Mouse (Mus musculus): ENCODE results near the gene Pcdh19.

The Pcdh19 gene

DNA sequence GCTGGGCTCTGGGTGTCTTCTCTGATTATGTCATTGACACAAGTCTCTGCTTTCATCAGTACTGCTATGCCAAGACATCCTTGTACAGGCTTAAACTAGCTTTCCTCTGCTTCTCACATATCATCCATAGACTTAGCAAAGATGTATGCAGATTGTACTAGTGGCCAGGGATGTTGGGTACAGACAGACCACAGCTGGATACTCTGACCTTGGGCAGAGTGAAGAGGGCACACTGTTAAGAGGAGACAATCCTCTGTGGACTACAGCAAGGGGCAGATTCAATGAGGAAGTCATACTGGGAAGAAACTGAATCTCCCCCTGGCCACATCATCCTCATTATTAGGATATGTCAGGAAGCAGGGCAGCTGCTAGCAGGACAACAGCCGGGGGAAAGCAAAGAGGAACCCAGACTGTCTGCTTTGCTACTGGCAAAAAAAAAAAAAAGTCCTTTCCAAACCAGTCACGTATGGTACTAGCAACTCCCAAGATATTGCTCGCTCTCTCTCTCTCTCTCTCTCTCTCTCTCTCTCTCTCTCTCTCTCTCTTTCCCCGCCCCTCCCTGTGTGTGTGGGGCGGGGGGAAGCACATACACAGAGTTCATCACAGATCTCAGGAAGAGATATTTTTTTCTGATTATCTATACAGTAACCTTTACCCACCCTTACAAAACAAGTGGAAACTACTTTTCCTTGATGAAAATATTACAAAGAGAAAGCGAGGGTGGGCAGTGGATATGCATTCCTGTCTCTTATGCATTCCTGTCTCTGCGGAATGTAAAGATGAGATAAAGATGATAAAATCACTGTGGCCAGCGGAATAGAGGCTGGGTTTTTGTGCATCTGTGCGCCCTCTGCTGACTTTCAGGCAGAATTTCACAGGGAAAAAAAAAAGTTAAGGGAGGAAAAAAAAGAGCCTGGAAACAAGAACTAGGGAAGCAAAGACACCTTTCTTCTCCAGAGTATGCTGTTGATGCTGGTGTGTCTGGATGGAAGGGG, 31.2 kb downstream of the Pcdh19 start:
- DNase-seq (ENCODE audit: low read depth): no peak

DNA sequence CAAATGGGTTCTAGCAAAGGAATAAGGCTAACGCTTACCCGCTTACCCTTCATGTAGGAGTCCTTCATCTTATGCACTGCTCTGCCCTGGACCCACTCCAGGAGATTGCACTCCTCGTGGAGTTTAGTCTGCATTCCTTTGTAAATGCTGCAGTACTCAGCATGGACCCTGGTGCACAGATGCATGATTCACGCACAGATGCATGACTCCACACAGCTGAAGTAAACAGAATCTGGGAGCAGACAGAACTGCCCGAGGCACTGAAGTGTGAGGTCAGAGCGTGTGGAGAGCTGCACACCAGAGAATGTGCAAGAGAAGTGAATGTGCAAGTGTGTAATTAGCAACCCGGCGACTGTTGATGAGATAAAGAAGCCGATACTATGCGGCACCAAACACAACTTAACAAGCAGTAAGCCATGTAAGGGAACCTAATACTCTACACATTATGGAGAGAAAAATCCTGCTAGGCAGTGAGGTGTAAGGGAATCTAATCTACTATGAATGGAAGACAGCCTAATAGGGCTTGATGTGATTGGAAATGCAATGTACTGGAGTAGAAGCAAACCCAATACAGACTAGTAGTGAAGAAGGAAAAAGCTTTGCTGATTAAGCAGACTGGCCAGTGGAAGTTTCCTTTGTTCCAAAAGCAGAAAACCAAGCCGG, 32.8 kb downstream of the Pcdh19 start:
- no peak for DNase-seq (ENCODE audit: low read depth)

DNA sequence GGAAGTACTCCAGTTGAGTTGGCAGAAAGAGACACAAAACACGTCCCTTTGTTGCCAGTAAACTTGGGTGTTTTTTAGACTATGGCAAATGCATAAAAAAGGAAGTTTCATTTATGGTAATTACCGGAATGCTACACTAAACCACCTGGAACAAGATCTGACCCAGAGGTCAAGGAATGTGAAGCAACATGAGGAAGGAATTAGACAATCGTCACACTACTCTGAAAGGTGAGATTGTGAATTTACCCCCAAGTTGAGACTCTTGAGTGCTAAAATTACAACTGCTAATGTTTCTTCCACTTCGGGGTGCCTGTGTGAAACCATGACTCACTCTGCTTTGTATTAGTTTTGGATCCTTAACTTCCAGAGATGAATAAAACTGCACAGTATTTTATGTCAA, 33.6 kb downstream of the Pcdh19 start:
- no peak for DNase-seq (ENCODE audit: low read depth)

DNA sequence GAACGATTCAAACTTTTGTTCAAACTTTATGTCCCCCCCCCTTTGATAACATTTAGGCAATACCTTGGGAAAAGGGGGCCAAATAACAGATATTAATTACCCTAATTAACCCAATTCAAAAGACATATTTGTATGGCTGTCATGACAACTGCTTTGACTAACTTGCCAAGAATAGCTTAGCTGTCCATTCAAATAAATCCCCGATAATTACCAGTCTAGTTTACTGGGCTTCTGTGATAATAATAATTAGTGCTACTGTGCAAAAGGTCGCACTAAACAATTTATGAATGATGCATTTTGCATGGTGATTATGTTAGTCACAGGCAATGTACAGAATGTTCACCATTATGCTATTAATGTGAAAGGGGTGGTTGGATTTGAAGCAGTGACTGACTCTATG, 35.7 kb downstream of the Pcdh19 start:
- DNase-seq (ENCODE audit: low read depth): no peak

DNA sequence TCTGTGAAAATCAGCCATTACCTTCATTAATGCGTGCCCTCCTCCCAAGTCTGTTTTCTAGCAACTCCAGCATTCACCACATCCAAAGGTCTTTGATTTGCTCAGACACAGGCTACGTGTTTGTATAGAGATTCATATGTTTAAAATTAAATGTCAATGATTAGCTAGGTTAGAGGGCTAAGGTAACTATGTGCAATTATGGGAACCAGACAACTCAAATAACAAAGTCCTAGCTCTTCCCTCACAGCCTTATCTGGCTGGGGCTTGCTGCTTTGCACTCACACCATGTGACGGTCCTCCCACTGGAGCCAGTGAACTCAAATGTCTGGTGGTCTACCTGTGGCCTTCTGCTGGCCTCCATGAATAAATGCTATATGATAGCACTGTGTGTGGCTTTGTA, 38.4 kb downstream of the Pcdh19 start:
- no peak for DNase-seq (ENCODE audit: low read depth)

DNA sequence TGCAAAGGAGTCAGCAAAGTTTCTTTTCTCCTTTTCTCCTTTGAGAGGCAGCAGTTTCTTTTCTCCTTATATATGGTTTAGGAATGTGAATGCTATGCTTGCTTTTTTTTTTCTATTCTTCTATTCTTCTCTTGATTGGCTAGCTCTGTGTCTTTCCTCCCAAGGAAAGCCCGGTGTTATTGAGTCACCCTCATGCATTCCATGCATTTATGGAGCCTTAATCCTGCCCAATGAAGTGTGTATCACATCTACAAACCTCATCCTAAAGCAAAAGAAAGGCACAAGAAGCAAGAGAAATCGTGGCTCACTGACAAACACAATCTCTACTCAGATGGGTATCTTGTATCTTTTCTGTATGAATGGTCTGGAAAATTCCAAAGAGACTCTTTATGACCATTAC, 41.0 kb downstream of the Pcdh19 start:
- DNase-seq (ENCODE audit: low read depth): no peak

DNA sequence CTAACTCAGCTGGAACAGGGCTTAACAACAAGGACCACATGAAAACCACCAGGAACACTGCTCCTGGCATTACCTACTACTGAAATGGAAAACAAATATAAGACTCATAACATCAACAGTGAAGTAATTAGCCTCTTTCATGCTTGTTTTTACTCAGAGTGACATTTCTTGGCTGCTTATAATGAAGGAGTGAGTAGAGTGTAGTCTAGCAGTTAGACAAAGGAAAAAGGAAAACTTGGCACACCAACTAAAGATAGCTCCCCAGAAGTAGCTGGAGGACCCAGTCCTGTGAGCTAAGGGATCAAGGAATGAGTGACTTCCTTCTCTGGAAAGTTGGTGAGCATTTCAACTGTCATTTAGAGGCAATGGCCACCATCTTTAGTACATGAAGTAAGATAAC, 49.3 kb downstream of the Pcdh19 start:
- no peak for DNase-seq (ENCODE audit: low read depth)

DNA sequence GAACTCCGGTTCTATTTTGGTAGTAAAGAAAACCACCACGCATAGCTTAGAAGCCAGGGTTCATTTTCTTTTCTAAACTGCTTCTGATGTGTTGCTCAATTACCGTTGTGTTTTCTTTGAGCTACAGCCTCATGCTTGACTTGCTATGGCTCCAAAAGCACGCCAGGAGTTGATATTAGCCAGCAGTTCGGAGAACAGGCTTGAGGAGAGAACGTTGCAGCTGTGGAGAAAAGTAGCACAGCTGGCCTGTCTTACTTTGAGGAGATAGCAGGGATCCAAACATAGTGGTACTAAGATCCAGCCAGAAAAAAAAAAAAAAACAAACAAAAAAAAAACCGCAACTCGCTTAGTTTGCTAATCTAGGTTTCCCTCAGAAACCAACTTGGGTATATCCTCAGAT, 59.2 kb downstream of the Pcdh19 start:
- DNase-seq (ENCODE audit: low read depth): no peak

DNA sequence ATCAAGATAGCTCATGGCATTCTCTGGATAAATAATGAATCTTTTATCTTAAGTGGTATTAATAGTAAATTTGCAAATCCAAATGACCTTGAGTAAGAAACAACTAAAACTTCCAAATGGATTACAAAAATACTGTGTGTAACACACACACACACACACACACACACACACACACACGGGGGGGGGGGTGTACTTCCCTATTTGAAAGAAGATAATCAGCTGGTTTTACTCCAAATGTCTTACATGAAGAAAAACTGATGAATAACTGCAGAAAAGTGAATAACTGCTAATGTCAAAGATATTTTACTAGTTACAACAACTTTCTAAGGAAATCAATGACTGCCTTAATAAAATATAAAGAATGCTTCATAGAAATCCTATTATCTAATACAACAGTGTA, 70.6 kb downstream of the Pcdh19 start:
- DNase-seq (ENCODE audit: low read depth): no peak

DNA sequence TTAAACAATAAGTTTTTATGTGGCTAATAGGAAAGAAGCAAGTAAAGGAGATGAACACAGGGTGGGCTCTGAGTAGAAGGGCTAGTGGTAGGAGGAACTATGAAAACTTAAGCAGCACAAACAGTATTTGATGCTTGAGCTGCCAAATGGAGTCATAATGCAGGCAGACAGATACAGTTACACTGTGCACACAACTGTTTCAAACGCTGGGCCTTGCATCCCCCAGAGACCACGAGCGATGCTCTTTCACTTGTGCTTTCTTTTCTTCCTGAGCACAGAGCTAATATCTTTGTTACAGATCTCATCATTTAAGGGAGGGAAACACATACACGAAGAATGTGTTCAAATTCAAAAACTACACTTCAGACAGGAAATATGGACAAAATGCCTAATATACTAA, 83.0 kb downstream of the Pcdh19 start:
- DNase-seq (ENCODE audit: low read depth): no peak

DNA sequence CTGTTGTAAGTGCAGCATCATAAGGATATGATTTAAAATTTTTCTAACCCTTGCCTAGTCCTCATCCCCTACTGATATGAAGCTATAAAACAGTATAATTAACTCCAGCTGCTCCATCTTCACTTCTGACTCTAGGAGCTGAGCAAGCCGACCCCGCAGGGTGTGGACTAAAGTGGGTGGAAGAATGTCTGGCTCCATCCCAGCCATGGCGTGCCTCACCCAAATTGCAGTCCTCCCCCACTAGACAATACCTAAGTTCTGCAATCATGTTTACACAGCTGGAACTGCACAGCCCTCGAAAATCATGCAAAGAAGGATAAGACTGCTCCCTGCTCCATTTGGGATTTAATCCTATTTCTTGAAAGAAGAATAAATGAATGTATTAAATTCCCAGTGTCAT, 84.5 kb downstream of the Pcdh19 start:
- no peak for DNase-seq (ENCODE audit: low read depth)

DNA sequence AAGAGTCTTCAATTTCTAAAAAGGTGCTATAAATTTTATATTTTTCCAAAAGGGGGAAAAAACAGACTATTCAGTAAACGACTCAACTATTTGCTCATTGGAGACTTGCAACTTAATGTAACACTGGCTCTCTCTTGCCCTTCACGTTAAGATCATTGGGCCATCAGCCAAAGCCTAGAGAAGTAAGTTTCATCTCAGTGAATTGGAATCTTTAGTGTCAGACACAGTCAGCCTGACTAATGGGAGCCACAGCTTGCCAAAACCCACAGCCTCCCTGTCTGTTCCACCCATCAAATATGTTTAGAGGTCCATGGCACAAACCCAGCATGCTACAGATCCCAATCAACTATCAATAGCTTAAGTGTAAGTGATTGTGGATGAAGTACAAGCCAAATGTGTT, 86.7 kb downstream of the Pcdh19 start:
- DNase-seq (ENCODE audit: low read depth): no peak

DNA sequence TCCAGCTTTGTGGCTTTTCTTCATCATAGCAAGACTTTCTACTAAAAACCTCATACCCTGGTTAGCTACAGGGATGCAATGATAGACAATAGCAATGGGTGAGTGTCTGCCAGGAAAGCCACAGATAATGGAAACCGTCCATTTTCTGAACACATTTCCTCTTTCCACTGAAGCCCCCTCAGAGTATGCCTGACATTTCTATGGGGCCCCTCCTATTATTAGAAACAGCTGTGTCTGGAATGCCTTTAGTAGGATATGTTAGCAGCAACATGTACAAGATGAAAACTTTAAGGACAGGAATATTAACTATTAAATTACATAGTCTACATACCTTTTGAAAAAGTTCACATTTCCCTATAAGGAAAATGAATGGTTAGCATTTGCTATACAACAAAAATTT, 87.1 kb downstream of the Pcdh19 start:
- DNase-seq (ENCODE audit: low read depth): no peak

DNA sequence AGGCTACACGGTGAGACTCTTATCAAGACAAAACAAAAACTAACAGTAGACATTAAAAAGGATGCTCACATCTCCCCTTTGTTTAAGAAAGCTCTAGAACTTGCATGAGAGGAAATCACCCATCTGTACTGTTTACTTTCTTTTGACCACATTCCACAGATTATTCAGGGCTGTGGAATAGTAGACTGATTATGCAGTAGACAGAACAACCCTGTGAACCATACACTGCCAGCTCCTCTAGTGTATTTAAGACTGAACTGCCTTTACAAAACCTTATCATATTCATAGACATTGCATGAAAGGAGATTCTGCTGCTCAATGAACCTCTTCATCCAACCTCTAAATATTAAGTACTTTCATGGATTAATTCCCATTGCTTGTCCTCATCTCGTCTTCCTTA, 87.6 kb downstream of the Pcdh19 start:
- DNase-seq (ENCODE audit: low read depth): no peak

DNA sequence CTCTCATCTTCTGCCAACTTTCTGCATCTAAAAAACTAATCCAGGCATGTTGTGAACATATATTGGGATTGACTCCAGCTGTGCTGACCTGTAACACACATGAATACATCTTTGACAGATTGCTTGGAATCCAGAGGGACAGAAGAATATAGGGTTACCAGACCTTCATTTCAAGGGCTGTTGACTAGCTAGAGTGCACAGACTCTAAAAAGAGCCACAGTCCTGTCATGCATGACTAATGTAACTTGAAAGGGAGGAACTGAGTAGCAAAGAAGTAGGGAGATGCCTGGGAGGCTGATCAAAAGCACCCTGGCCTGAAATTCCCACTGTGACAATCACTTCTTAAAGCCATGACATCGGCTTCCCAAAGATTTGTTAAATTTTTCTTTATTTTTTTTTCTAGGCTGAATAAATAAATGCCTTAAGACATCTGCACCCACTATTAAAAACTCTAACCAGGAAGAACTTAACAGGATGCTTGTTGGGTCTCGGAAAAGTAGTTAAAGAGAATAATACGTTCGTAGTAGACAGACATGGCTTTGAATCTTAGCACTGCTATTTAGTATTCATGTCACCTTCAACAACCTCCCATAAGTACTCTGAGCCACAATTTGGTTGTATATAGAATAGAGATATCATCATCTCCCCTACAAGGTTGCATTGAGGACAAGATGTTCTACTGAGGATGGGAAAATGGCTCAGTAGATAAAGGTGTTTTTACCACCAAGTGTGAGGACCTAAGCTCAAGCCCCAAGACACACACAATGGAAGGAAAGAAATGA, 113.0 kb downstream of the Pcdh19 start:
- no peak for DNase-seq (ENCODE audit: low read depth)

DNA sequence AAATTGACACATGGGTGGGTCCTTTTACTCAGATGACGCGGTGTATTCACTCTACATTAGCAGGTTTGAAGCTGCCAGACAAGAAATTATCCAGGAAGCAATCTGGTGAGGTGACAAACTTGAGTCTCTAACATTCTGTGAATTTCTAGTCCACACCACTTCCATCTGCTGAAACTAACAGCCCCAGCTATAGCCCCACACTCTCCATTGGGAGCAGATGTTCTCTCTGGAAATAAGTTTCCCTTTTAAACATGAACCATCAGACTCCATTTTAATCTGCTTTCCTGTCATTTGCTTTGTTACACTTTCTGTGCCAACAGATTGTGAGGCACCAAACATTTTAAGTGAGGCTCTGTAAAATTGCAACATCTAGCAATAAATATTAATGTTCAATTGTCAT, 123.4 kb downstream of the Pcdh19 start:
- no peak for DNase-seq (ENCODE audit: low read depth)
